Mouse (Mus musculus): ENCODE measurements at regions not wholly inside any gene's neighbourhood (a gene's known extent, or its start where the extent isn't known, plus 50 kb on each side); places are given as distances from the start of the nearest gene placed in this dataset.

DNA sequence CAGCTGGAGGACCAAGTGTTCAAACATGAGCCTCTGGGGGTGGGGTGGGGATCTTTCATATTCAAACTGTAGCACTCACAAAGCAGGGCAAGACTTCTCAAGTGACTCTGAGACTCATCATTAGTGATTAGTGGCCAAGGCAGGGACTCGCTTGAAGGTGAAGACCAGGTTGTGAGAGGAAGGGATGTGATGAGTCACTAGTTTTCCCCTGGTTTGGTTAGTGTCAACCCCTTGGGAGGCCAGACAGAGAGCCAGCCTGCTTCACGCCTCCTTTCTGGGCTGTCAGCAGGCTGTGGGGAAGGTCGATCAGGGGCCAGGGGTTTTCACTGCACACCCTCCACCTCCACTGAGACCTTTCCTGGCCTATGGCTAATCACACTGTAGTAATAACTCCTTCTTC, 65.2 kb downstream of the Slc30a10 start:
- intact Hi-C loops (cut with DNase I), result no loop called here
- no peak for DNase-seq

DNA sequence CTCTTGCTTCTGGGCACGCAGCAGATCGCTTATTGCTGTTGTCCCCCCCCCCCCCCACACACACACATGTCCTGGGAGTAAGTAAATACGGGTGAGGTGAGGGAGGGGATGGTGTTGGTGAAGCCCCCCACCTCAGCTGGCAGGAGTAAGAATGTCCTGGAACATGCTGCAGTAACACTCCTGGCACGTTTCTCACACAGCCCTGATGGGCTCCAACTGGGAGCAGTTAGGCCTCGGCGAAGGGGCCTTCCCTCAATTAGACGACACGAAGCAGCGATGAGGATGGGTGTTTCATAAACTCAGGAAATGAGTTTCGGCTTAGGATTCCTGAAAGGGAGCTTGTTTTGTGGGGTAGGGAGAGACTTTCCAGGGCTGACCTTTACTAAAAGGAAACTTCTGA, 69.4 kb downstream of the Slc30a10 start:
- intact Hi-C loops (cut with DNase I), result no loop called here
- DNase-seq, result no peak

DNA sequence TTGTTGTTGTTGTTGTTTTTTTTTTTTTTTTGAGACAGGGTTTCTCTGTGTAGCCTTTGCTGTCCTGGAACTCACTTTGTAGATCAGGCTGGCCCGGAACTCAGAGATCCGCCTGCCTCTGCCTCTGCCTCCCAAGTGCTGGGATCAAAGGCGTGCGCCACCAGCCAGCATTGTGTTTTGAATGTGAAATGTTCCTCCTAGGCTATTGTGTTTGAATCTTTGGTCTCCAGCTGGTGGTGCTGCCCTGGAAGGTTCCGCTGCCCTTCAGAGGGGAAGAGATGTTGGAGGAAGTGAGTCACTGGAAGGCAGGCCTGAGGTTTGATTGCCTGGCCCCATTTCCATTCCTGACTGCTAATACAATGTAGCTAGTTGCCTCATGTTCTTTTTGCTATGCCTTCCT, 78.8 kb downstream of the Slc30a10 start:
- no peak for DNase-seq
- intact Hi-C loops (cut with DNase I), result no loop called here

DNA sequence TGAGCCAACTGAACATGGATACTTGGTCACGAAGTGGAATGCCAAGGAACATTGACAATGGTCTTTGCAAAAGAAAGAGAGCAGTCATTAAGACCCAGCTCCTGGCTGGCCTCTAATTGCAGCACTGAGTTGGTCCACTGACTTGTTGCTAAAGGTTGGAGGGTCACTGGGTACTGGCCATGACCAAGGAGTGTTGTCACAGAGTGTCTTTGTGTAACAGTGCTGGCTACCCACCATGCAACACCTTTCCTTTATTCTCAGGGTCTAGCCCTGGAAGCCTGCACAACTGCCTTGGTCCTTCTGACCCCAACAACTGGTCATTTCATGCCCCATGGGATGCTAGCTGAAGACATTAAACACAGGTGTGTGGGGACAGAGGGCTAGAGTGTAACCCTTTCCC, 79.5 kb downstream of the Slc30a10 start:
- DNase-seq, result no peak
- intact Hi-C loops (cut with DNase I), result no loop called here

DNA sequence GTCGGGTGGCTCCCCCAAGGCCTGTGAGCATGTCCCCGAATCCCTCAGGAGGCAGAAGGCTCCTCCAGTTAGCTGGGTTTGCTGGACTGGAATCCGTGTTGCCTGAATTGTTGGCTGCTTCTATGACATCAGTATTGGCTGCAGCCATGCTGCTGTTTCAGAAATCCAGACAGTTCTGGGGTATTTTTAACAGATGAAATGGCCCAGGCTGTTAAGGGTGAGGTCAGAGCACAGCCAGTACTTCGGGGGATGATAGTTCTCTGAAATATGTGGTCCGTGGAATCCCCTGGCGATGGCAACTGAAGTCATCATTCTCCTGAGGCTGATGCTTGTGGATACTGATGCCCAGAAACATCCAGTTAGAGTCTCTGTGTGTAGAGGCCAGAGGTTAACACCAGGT, 80.7 kb downstream of the Slc30a10 start:
- intact Hi-C loops (cut with DNase I), result no loop called here
- no peak for DNase-seq

DNA sequence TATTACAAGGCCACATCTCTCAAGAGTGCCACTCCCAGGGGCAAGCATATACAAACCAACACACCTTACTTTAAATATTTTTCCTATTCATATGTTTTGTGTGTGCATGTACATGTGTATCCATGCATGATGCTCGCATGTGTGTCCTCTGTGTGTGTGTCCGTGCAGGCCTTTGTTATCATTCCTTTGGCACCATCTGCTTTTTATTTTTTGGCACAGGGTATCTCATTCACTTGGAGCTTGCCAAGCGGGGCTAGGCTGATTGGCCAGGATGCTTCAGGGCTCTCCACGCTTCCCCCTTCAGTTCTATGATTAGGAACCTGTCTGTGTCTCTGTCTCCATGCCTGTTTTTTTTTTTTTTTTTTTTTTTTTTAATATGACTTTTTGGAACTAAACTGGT, 82.6 kb downstream of the Slc30a10 start:
- intact Hi-C loops (cut with DNase I), result no loop called here
- DNase-seq, result peak; percentile 12

DNA sequence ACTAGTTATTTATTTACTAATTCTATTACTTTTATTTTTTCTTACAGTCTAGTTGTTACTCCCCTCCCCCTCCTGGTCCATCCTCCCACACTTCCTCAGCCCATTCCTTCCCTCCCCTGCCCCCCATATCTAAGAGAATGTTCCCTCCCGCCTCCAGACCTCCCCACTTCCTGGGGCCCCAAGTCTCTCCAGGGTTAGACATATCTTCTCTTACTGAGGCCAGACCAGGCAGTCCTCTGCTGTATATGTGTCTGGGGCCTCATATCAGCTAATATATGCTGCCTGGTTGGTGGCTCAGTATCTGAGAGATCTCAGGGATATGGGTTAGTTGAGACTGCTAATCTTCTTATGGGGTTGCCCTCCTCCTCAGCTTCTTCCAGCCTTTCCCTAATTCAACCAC, 84.8 kb downstream of the Slc30a10 start:
- intact Hi-C loops (cut with DNase I), result no loop called here
- no peak for DNase-seq

DNA sequence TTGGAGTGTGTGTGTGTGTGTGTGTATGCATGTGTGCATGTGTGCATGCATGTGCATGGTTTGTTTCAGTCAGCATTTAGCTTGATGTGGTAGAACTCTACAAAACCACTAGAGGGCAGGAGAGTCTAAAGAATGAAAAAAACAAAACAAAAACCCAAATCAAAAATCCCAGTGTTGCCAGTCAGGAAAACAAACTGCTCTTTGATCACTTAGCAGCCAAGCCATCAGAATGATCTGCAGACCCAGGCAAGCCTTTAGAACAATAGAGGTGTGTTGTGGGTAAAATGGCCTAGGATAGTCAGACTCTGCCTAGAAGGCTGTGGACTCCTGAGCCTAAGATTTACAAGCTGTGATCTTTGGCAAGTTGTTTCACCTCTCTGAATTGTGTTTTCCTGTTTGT, 91.7 kb downstream of the Slc30a10 start:
- intact Hi-C loops (cut with DNase I), result loop anchor here (5.0 to 10.0 kb wide), 2 partner anchors 128 to 1176 kb away; no protein-coding TSS in a partner anchor
- DNase-seq, result no peak

DNA sequence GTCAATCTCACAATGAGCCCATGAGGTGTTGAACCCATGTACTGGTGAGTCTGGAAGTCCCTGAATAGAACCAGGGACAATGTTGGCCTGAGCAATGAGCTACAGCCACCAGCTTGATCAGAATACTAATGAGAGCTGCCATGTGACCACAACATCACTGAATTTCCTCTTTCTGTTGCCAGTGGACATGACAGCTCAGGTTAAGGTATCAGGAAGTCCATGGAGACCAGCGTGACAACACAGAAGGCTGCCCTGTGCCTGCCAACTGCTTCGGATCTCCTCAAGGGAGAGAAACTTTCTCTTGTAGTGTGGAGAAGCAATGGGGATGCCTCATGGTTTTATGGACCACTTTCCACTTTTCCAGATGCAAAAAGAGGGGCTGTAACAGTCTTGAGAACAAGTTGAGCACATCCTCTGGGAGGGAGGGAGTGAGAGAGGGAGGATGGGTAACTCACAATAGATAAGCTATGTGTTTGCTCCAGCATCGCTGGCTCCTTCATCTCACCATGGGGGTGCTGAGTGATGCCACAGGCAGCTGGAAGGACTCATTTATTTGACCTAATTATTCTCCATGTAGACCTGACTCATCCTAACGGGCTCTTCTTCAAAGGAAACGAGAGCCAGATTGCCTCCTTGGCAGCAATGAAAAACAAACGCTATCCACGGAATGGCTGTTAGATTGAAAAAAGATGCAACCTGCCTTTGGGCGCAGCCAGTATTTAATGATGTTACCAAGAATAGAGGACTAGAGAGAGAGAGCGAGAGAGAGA, 118.3 kb downstream of the Slc30a10 start:
- peak; percentile 5 for DNase-seq

DNA sequence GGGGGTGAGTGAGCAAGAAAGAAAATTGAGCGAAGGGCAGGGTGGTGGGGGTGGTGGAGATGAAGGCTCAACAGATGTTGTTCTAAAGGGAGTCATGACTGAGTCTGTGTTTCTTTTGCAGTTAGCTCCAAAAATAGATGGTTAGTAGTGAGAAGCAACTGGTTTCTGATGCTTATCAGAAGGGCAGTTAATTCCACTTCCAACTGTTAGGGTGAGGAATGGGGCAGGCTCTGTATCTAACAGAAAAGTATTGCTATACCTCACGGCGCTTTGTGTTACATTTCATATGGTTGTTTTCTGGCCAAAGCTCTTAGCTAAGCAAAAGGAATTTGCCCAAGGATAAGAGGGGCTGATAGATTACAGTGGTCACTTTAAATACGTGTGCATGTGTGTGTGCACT, 120.3 kb downstream of the Slc30a10 start:
- intact Hi-C loops (cut with DNase I), result no loop called here
- DNase-seq, result no peak

More for the DNA sequence above, 118.3 kb downstream of the Slc30a10 start:
- intact Hi-C loops (cut with DNase I), result no loop called here

DNA sequence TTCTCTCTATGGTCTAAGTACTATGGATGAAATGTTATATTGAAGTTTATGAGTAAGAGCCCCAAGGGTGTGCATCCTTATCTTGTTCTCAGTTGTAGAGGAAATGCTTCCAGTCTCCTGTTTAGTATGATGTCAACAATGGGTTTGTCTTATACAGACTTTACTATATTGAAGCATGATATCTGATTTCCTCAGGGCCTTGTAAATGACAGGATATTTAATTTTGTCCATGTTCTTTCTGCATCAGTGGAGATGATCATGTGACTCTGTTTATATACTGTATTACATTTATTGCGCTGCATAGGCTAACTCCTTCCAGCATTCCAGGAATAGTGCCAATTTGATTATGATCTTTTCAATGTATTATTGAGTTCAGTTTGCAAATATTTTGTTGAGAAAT, 125.2 kb downstream of the Slc30a10 start:
- intact Hi-C loops (cut with DNase I), result no loop called here
- no peak for DNase-seq

DNA sequence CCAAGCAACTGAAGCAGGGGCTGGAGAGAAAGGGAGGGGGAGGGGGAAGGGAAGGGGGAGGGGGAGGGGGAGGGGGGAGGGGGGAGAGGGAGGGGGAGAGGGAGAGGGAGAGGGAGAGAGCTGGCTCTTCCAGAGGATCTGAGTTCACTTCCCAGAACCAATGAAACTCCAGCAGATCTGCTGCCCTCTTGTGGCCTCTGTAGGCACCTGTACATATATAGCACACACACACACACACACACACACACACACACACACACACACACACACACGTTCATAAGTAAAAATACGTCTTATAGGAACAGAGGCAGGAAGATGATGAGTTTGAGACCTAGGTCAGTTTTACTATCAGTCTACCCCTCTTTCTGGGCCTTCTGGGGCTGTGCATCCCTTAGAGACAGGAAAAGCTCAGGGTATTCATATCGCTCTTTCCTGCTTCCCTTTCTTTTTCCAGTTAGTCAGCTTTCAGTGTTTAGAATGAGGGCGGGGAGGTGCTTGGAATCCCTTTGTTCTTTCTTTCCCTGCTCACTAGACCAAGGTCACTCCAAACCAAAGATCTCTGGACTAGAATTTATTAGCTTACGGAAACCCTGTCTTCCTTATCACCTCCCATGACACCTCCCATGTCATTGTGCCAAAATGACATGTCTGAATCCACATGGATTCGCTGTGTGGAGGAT, 130.7 kb downstream of the Slc30a10 start:
- intact Hi-C loops (cut with DNase I), result no loop called here
- no peak for DNase-seq

DNA sequence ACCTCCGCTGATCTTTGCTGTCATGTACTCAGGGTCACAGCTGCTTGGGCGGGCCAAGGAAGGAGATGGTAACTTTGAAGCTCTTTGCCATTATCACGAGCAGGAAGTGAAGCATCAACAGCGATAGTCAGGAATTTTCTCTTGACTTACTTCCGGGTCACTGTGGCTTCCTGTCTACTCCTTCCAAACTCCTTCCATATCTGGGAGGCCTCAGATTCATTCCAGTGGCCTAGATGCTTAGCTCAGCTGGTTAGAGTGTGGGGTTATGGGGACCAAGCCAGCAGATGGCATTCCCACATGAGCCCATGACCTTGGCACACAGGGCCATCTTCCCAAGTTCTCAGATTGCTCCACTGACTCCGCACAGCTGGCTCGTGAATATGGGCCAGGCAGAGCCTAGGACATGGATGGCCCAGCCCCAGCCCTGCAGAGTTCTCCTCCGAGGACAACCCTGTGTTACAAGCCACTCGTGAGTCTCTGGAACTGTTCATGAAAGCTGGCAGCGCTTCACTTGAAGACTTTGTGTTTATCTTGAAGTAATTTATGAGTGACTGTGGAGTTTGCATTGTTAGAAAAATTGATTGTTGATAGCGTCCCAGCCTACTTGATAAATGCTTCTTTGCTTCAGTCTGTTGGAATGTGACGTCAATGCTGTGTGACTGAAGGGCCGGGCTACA, 133.2 kb downstream of the Slc30a10 start:
- intact Hi-C loops (cut with DNase I), result no loop called here
- DNase-seq, result no peak

DNA sequence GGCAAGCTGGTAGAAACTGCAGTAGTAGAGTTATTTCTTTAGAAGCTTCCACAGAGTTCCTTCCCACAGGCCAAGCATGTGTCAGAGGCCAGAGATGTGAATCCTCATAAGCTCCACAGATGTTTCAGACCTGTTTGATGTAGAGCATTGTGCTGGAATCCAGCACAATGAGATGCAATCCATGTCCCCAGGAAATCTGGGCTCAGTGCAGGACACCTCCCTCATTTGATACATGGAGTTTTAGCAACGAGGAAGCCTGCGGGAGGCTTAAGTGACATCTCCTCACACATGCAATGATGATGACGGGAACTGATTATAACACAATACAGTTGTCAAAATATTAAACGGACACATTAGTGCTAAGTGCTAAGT, 133.7 kb downstream of the Slc30a10 start:
- intact Hi-C loops (cut with DNase I), result no loop called here
- no peak for DNase-seq

DNA sequence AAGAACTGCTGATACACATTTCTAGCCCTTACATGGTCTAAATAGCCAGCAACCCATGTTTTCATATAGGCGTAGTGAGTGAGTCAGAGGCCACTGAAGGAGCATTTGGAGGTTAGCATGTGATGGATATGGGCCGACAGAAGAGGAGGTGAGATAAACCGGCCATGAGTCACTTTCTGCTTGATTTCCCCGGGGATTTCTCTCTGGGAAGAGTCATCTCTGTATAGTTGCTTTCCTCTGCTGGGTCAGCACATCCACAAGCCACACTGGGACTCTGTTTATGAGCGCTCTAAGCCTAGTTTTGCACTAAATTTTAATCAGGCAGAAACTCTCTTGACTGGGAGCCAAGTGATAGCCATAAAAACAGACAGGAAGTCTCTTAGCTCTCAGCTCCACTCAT, 142.2 kb downstream of the Slc30a10 start:
- intact Hi-C loops (cut with DNase I), result no loop called here

DNA sequence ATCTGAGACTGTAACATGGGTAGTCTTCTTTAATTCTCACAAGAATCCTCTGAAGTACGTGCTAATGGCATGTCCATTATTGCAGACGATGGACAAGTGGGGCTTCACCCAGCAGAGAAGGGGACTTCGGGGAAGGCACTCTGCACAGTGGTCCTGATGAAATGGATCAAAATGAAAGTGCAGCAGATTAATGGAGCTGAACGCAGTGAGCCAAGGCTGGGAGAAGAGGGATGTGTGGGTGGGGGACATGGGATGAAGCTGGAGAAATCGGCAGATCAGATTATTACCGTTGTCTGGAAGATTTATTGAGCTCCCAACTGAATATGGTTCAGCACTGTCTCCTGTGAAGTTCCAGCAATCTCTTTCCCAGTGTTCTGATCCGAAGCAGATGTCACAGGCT, 143.9 kb downstream of the Slc30a10 start:
- DNase-seq, result no peak
- intact Hi-C loops (cut with DNase I), result no loop called here

More for the DNA sequence above, 142.2 kb downstream of the Slc30a10 start:
- DNase-seq, result no peak

DNA sequence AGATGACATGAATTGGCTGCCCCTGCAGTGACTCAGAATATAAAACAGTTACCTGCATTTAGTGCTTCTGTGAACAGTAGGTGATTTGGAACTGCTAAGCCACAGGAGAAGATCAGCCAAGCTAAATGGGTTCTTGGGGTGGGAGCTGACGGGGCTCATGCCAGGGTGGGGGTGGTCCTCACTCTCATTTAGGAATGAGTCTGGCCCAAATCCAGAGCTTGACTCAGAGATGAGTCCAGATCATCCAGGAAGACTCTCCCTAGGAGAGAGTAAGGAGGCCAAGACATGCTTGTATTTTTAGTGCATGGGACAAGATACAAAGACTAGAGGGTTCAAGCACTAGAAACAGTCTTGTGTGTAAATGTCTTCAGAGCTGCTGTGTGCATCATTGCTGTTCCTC, 146.5 kb downstream of the Slc30a10 start:
- DNase-seq, result no peak
- intact Hi-C loops (cut with DNase I), result no loop called here

DNA sequence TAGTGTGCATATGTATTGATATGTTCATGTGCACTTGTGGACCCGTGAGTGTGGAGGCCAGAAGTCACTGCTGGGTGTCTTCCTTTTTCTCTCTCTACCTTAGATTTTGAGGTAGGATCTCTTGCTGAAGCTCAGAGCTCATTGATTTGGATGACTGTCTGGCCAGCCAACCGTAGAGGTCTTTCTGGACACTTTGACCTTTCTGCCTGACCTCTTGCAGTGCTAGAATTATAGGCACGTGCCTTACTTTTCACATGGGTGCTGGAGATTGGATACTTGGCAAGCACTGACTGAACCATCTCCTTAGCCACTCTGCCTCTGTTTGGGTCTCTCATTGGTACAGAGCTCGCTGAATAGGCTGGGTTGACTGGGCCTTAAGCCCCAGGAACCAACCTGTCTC, 151.3 kb downstream of the Slc30a10 start:
- intact Hi-C loops (cut with DNase I), result no loop called here
- no peak for DNase-seq

DNA sequence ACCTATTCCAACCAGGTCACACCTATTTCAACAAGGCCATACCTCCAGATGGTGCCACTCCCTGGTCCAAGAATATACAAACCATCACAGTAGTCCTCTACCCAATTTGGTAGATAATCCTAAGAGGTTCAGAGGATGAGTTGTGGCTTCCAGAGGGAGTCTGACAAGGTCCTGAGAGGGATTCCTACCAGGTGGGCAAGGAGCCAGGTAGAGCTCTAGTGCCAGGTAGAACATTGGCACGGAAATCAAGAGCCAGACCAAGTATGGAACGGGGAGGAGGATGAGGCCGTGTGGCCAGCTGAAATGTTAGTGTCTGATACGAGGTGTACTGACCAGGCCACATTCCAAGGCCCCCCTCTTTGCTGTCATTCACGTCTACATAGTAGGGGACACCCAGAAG, 153.0 kb downstream of the Slc30a10 start:
- DNase-seq, result no peak
- intact Hi-C loops (cut with DNase I), result no loop called here

DNA sequence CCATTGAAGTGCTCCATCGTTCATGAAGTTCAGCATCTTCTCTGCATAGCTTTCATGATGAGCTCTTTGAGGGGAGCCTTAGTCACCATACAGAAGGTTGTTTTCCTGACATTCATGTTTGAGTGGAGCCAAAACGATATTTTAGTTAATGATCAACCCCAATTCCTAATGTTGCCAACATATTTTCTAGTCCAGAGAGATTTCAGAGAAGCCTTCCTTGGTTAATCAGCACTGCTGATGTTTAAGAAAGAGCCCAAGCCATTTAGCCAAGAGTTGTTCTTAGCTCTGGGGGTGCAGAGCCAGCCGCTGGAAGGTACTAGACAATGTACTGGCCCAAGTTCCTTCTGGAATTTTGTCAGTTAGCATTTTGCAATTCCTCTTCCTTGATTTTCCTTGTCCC, 153.8 kb downstream of the Slc30a10 start:
- DNase-seq, result no peak
- intact Hi-C loops (cut with DNase I), result no loop called here

DNA sequence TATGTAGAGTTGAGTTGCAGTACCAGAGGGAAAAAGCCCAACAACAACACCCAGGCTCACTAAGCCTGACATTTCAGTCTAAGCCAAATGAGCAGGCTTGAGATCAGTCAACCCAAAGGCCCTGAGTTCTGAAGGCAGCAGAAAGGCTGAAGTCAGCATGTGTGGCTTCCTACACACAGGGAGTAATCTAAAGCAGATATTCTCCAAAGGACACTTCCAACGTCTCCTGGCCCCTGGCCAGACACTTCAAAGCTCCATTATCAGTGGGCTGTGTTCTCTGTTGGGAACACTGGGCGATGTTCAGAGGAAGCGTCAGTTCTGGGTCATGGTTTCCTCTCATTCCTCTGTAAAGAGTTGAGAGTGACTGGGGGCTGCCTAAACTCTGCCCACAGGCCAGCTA, 155.9 kb downstream of the Slc30a10 start:
- DNase-seq, result peak; percentile 8
- intact Hi-C loops (cut with DNase I), result no loop called here

DNA sequence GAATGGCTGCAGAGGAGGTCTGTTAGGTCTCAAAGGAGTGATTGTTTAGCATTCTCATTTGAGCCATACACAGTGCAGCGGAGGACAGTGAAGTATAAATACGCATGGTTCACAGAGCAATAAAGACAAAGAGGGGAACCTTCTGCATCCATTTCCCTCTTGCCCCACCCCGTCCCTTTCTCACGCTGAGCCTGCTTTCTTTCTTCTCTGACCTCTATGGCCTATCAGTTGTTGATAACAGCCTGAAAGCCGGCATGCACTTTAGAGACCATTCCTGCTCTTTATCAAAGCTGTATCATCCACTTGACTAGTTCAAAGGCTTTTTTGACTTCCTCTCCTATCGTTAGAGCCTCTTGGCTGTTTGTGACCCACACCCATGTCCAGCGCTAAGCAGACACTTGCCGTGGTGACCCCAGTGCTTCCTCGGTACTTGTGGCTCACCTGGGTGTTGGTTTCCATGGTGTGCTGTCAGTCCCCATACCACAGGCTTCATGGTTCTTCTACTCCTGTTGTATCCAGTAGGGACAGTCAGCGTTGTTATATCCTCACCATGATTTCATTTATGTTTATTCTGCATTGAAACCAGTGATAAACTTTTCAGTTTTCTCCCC, 161.3 kb downstream of the Slc30a10 start:
- intact Hi-C loops (cut with DNase I), result no loop called here
- DNase-seq, result no peak

Data from left cerebral cortex, postnatal 4 days (tissue).